Mouse (Mus musculus): ENCODE measurements around the gene Cgnl1. TPM values are rescaled to one million over a fixed set of nuclear protein-coding genes. Genes with fewer than 3 reads are reported as not detected.

The Cgnl1 gene
- polyA plus RNA-seq, 1 experiment from 2014 or later = 6.7 TPM

- peak overlapping the region; percentile 9; the same call in 1 of the 2 replicates for H3K27ac ChIP-seq (replicated peaks; ENCODE audit: low read depth, low read length)
- no peak for ATAC-seq (ENCODE audit: insufficient number of reproducible peaks, low FRiP score, low TSS enrichment, low read depth)
- no peaks in the 10 kb centered on the region for H3K27me3 ChIP-seq (ENCODE audit: control insufficient read depth, insufficient read depth, low read length)
- H3K9me3 ChIP-seq (ENCODE audit: control insufficient read depth, low read length) = no peaks in the 10 kb centered on the region
- H3K4me2 ChIP-seq (ENCODE audit: low read depth, severe bottlenecking) = no peak overlapping the region
- no peak overlapping the region for H3K9ac ChIP-seq (ENCODE audit: low read length)
- peak; percentile 47 for DNase-seq (ENCODE audit: low spot score)
- H3K4me3 ChIP-seq (ENCODE audit: low read depth, low read length) = no peak overlapping the region
- H3K4me1 ChIP-seq (ENCODE audit: control insufficient read depth, insufficient read depth, low read length) = peaks cover 15% of the 10 kb centered on the region
- WGBS = 8% methylated on average over 2 of the region's 2 CpGs
- H3K36me3 ChIP-seq (ENCODE audit: control insufficient read depth, insufficient read depth, low read length) = no peaks in the 10 kb centered on the region
These were observed 18.3 kb downstream of the Cgnl1 start for GRCm38 (mm10) chr9:71753117-71753516.

- ATAC-seq (ENCODE audit: insufficient number of reproducible peaks, low FRiP score, low TSS enrichment, low read depth) (no peak), DNase-seq (ENCODE audit: low spot score) (no peak)
- Histone ChIP-seq H3K9me3 (ENCODE audit: control insufficient read depth, low read length) (no peaks in the 10 kb centered on the region), H3K36me3 (ENCODE audit: control insufficient read depth, insufficient read depth, low read length) (no peaks in the 10 kb centered on the region), H3K9ac (ENCODE audit: low read length) (no peak overlapping the region), H3K4me1 (ENCODE audit: control insufficient read depth, insufficient read depth, low read length) (peaks cover 15% of the 10 kb centered on the region), H3K4me3 (ENCODE audit: low read depth, low read length) (no peak overlapping the region), H3K27ac (replicated peaks; ENCODE audit: low read depth, low read length) (no peak overlapping the region), H3K4me2 (ENCODE audit: low read depth, severe bottlenecking) (no peak overlapping the region), H3K27me3 (ENCODE audit: control insufficient read depth, insufficient read depth, low read length) (no peaks in the 10 kb centered on the region)
- whole genome bisulfite sequencing = 18% methylated on average over 4 of the region's 4 CpGs
These were observed 21.3 kb downstream of the Cgnl1 start for GRCm38 (mm10) chr9:71750015-71750672.

GRCm38 (mm10) chr9:71746405-71746804 is 25.0 kb downstream of the Cgnl1 start:
- 0 out of 2 replicates have a peak, but pooled peaks cover 2% of the 10 kb centered on the region for H3K4me1 ChIP-seq (ENCODE audit: control insufficient read depth, insufficient read depth, low read length)
- H3K4me3 ChIP-seq (ENCODE audit: low read depth, low read length) = no peak overlapping the region
- WGBS = 25% methylated on average over 4 of the region's 4 CpGs
- DNase-seq (ENCODE audit: low spot score) (no peak), ATAC-seq (ENCODE audit: insufficient number of reproducible peaks, low FRiP score, low TSS enrichment, low read depth) (no peak)
- no peaks in the 10 kb centered on the region for H3K9me3 ChIP-seq (ENCODE audit: control insufficient read depth, low read length)
- H3K4me2 ChIP-seq (ENCODE audit: low read depth, severe bottlenecking) = no peak overlapping the region
- H3K27ac ChIP-seq (replicated peaks; ENCODE audit: low read depth, low read length) = no peak overlapping the region
- no peak overlapping the region for H3K9ac ChIP-seq (ENCODE audit: low read length)
- no peaks in the 10 kb centered on the region for H3K36me3 ChIP-seq (ENCODE audit: control insufficient read depth, insufficient read depth, low read length)
- H3K27me3 ChIP-seq (ENCODE audit: control insufficient read depth, insufficient read depth, low read length) = no peaks in the 10 kb centered on the region

GRCm38 (mm10) chr9:71738081-71738930 is 33.1 kb downstream of the Cgnl1 start:
- ATAC-seq (ENCODE audit: insufficient number of reproducible peaks, low FRiP score, low TSS enrichment, low read depth) = no peak
- no peak overlapping the region for H3K27ac ChIP-seq (replicated peaks; ENCODE audit: low read depth, low read length)
- no peaks in the 10 kb centered on the region for H3K36me3 ChIP-seq (ENCODE audit: control insufficient read depth, insufficient read depth, low read length)
- no peaks in the 10 kb centered on the region for H3K4me1 ChIP-seq (ENCODE audit: control insufficient read depth, insufficient read depth, low read length)
- H3K4me2 ChIP-seq (ENCODE audit: low read depth, severe bottlenecking) = no peak overlapping the region
- H3K9ac ChIP-seq (ENCODE audit: low read length) = no peak overlapping the region
- no peak overlapping the region for H3K4me3 ChIP-seq (ENCODE audit: low read depth, low read length)
- H3K27me3 ChIP-seq (ENCODE audit: control insufficient read depth, insufficient read depth, low read length) = no peaks in the 10 kb centered on the region
- WGBS = 68% methylated on average over 12 of the region's 12 CpGs
- no peak for DNase-seq (ENCODE audit: low spot score)
- H3K9me3 ChIP-seq (ENCODE audit: control insufficient read depth, low read length) = no peaks in the 10 kb centered on the region

- no peak overlapping the region for H3K4me2 ChIP-seq (ENCODE audit: low read depth, severe bottlenecking)
- DNase-seq (ENCODE audit: low spot score) (no peak), ATAC-seq (ENCODE audit: insufficient number of reproducible peaks, low FRiP score, low TSS enrichment, low read depth) (no peak)
- H3K4me3 ChIP-seq (ENCODE audit: low read depth, low read length) = no peak overlapping the region
- H3K36me3 ChIP-seq (ENCODE audit: control insufficient read depth, insufficient read depth, low read length) = no peaks in the 10 kb centered on the region
- H3K27ac ChIP-seq (replicated peaks; ENCODE audit: low read depth, low read length) = no peak overlapping the region
- no peaks in the 10 kb centered on the region for H3K4me1 ChIP-seq (ENCODE audit: control insufficient read depth, insufficient read depth, low read length)
- H3K9me3 ChIP-seq (ENCODE audit: control insufficient read depth, low read length) = no peaks in the 10 kb centered on the region
- H3K9ac ChIP-seq (ENCODE audit: low read length) = no peak overlapping the region
- WGBS = 76% methylated on average over 3 of the region's 3 CpGs
- H3K27me3 ChIP-seq (ENCODE audit: control insufficient read depth, insufficient read depth, low read length) = no peaks in the 10 kb centered on the region
These were observed 34.0 kb downstream of the Cgnl1 start for GRCm38 (mm10) chr9:71737257-71738023.

- Histone ChIP-seq H3K27me3 (ENCODE audit: control insufficient read depth, insufficient read depth, low read length) (no peaks in the 10 kb centered on the region), H3K4me3 (ENCODE audit: low read depth, low read length) (no peak overlapping the region), H3K9me3 (ENCODE audit: control insufficient read depth, low read length) (no peaks in the 10 kb centered on the region), H3K27ac (replicated peaks; ENCODE audit: low read depth, low read length) (no peak overlapping the region), H3K36me3 (ENCODE audit: control insufficient read depth, insufficient read depth, low read length) (no peaks in the 10 kb centered on the region), H3K4me1 (ENCODE audit: control insufficient read depth, insufficient read depth, low read length) (no peaks in the 10 kb centered on the region), H3K4me2 (ENCODE audit: low read depth, severe bottlenecking) (no peak overlapping the region), H3K9ac (ENCODE audit: low read length) (no peak overlapping the region)
- 92% methylated on average over 7 of the region's 7 CpGs for WGBS
- DNase-seq (ENCODE audit: low spot score) (no peak), ATAC-seq (ENCODE audit: insufficient number of reproducible peaks, low FRiP score, low TSS enrichment, low read depth) (no peak)
These were observed 35.5 kb downstream of the Cgnl1 start for GRCm38 (mm10) chr9:71735886-71736285.

- H3K4me1 ChIP-seq (ENCODE audit: control insufficient read depth, insufficient read depth, low read length) = no peaks in the 10 kb centered on the region
These were observed 37.8 kb downstream of the Cgnl1 start for GRCm38 (mm10) chr9:71733559-71733958.

GRCm38 (mm10) chr9:71728822-71729311 is 42.5 kb downstream of the Cgnl1 start:
- Histone ChIP-seq H3K9me3 (ENCODE audit: control insufficient read depth, low read length) (0 out of 2 replicates have a peak, but pooled peaks cover 3% of the 10 kb centered on the region), H3K4me2 (ENCODE audit: low read depth, severe bottlenecking) (no peak overlapping the region), H3K4me1 (ENCODE audit: control insufficient read depth, insufficient read depth, low read length) (no peaks in the 10 kb centered on the region), H3K27ac (replicated peaks; ENCODE audit: low read depth, low read length) (no peak overlapping the region), H3K4me3 (ENCODE audit: low read depth, low read length) (no peak overlapping the region), H3K27me3 (ENCODE audit: control insufficient read depth, insufficient read depth, low read length) (no peaks in the 10 kb centered on the region), H3K36me3 (ENCODE audit: control insufficient read depth, insufficient read depth, low read length) (no peaks in the 10 kb centered on the region), H3K9ac (ENCODE audit: low read length) (no peak overlapping the region)
- 86% methylated on average over 5 of the region's 5 CpGs for WGBS
- ATAC-seq (ENCODE audit: insufficient number of reproducible peaks, low FRiP score, low TSS enrichment, low read depth) = no peak
- no peak for DNase-seq (ENCODE audit: low spot score)

More at GRCm38 (mm10) chr9:71733559-71733958, 37.8 kb downstream of the Cgnl1 start:
- Histone ChIP-seq H3K4me3 (ENCODE audit: low read depth, low read length) (no peak overlapping the region), H3K9ac (ENCODE audit: low read length) (no peak overlapping the region), H3K9me3 (ENCODE audit: control insufficient read depth, low read length) (no peaks in the 10 kb centered on the region), H3K36me3 (ENCODE audit: control insufficient read depth, insufficient read depth, low read length) (no peaks in the 10 kb centered on the region), H3K27ac (replicated peaks; ENCODE audit: low read depth, low read length) (no peak overlapping the region), H3K4me2 (ENCODE audit: low read depth, severe bottlenecking) (no peak overlapping the region), H3K27me3 (ENCODE audit: control insufficient read depth, insufficient read depth, low read length) (no peaks in the 10 kb centered on the region)
- WGBS = 68% methylated on average over 2 of the region's 2 CpGs
- DNase-seq (ENCODE audit: low spot score) (no peak), ATAC-seq (ENCODE audit: insufficient number of reproducible peaks, low FRiP score, low TSS enrichment, low read depth) (no peak)

Data from limb, embryonic 11.5 days (tissue).